Mouse (Mus musculus): Measurements from ENCODE around the gene Hist1h2ah. TPM values are rescaled to one million over a fixed set of nuclear protein-coding genes. Genes with fewer than 3 reads are reported as not detected.
A peak's percentile ranks its signal among the peaks of the same experiment; 100 is the strongest.

The Hist1h2ah gene
- polyA plus RNA-seq, 2 experiments: 8.7 to 12.0 TPM

GRCm38 (mm10) chr13:22051523-22051859, 16.1 kb upstream of the Hist1h2ah start:
- H3K27me3 ChIP-seq (ENCODE audit: control insufficient read depth, insufficient read depth, low read length): no peaks in the 10 kb centered on the region; the same call in 1 of the 2 replicates
- ATAC-seq (ENCODE audit: insufficient read depth) (no peak), DNase-seq (ENCODE audit: low read depth in 3 of 3, low spot score in 3 of 3) (no peak)
- H3K4me1 ChIP-seq (replicated peaks; ENCODE audit: control insufficient read depth in 2 of 2, insufficient read depth in 2 of 2, low read length in 1 of 2): peaks cover 4 to 16% of the 10 kb centered on the region in 2 experiments; a peak in 3 of 4 replicates
- TF ChIP-seq EP300 (IDR thresholded peaks at IDR 0.05; ENCODE audit: low read depth): no peak
- TF ChIP-seq CTCF (IDR thresholded peaks at IDR 0.05; ENCODE audit: low read depth): no peak
- H3K4me2 ChIP-seq (ENCODE audit: low read depth): peak overlapping the region; percentile 84
- H3K9me3 ChIP-seq (ENCODE audit: control insufficient read depth, low read length): no peaks in the 10 kb centered on the region
- H3K36me3 ChIP-seq (replicated peaks; ENCODE audit: control insufficient read depth, insufficient read depth, low read depth): no peaks in the 10 kb centered on the region
- H3K4me3 ChIP-seq (ENCODE audit: insufficient read depth in 1 of 2, low read depth in 2 of 2, low read length in 2 of 2): peak overlapping the region; percentile 56 to 79
- peak overlapping the region; percentile 69 for H3K9ac ChIP-seq (replicated peaks)
- WGBS (ENCODE audit: insufficient replicate concordance): 7% methylated on average over 5 of the region's 5 CpGs
- H3K27ac ChIP-seq: no peak overlapping the region; the same call in 1 of the 2 replicates

GRCm38 (mm10) chr13:22050591-22051522, 15.5 kb upstream of the Hist1h2ah start:
- H3K27me3 ChIP-seq (ENCODE audit: control insufficient read depth, insufficient read depth, low read length): no peaks in the 10 kb centered on the region
- TF ChIP-seq EP300 (IDR thresholded peaks at IDR 0.05; ENCODE audit: low read depth) (no peak), CTCF (IDR thresholded peaks at IDR 0.05; ENCODE audit: low read depth) (peak; percentile 97)
- peak overlapping the region; percentile 56 to 79 for H3K4me3 ChIP-seq (ENCODE audit: insufficient read depth in 1 of 2, low read depth in 2 of 2, low read length in 2 of 2)
- ATAC-seq (ENCODE audit: insufficient read depth) (peak; percentile 96), DNase-seq (ENCODE audit: low read depth in 3 of 3, low spot score in 3 of 3) (peak; percentile 80 to 85 (median 80))
- H3K4me2 ChIP-seq (ENCODE audit: low read depth): peak overlapping the region; percentile 84
- H3K9ac ChIP-seq (replicated peaks): peak overlapping the region; percentile 69
- no peaks in the 10 kb centered on the region for H3K9me3 ChIP-seq (ENCODE audit: control insufficient read depth, low read length)
- peak overlapping the region; percentile 50 for H3K27ac ChIP-seq
- H3K4me1 ChIP-seq (replicated peaks; ENCODE audit: control insufficient read depth in 2 of 2, insufficient read depth in 2 of 2, low read length in 1 of 2): peaks cover 4 to 16% of the 10 kb centered on the region in 2 experiments; a peak in 3 of 4 replicates
- no peaks in the 10 kb centered on the region for H3K36me3 ChIP-seq (replicated peaks; ENCODE audit: control insufficient read depth, insufficient read depth, low read depth)
- under 1% methylated on average over 52 of the region's 52 CpGs for WGBS (ENCODE audit: insufficient replicate concordance)

GRCm38 (mm10) chr13:22049737-22050440, 14.5 kb upstream of the Hist1h2ah start:
- Histone ChIP-seq H3K4me3 (ENCODE audit: insufficient read depth in 1 of 2, low read depth in 2 of 2, low read length in 2 of 2) (peak overlapping the region; percentile 56 to 79), H3K36me3 (replicated peaks; ENCODE audit: control insufficient read depth, insufficient read depth, low read depth) (no peaks in the 10 kb centered on the region), H3K9ac (replicated peaks) (peak overlapping the region; percentile 69), H3K4me1 (replicated peaks; ENCODE audit: control insufficient read depth in 2 of 2, insufficient read depth in 2 of 2, low read length in 1 of 2) (peaks cover 5 to 24% of the 10 kb centered on the region in 2 experiments; a peak in 3 of 4 replicates), H3K27me3 (ENCODE audit: control insufficient read depth, insufficient read depth, low read length) (no peaks in the 10 kb centered on the region), H3K27ac (peak overlapping the region; percentile 19), H3K9me3 (ENCODE audit: control insufficient read depth, low read length) (no peaks in the 10 kb centered on the region), H3K4me2 (ENCODE audit: low read depth) (peak overlapping the region; percentile 84)
- under 1% methylated on average over 14 of the region's 14 CpGs for WGBS (ENCODE audit: insufficient replicate concordance)
- DNase-seq (ENCODE audit: low read depth in 3 of 3, low spot score in 3 of 3) (peak in 1 of 3 experiments; percentile 45), ATAC-seq (ENCODE audit: insufficient read depth) (no peak)
- TF ChIP-seq CTCF (IDR thresholded peaks at IDR 0.05; ENCODE audit: low read depth): no peak
- TF ChIP-seq EP300 (IDR thresholded peaks at IDR 0.05; ENCODE audit: low read depth): no peak

GRCm38 (mm10) chr13:22049041-22049440, 13.7 kb upstream of the Hist1h2ah start:
- ATAC-seq (ENCODE audit: insufficient read depth) (no peak), DNase-seq (ENCODE audit: low read depth in 3 of 3, low spot score in 3 of 3) (no peak)
- TF ChIP-seq EP300 (IDR thresholded peaks at IDR 0.05; ENCODE audit: low read depth) (no peak), CTCF (IDR thresholded peaks at IDR 0.05; ENCODE audit: low read depth) (no peak)
- no peaks in the 10 kb centered on the region for H3K9me3 ChIP-seq (ENCODE audit: control insufficient read depth, low read length)
- H3K36me3 ChIP-seq (replicated peaks; ENCODE audit: control insufficient read depth, insufficient read depth, low read depth): no peaks in the 10 kb centered on the region
- H3K4me1 ChIP-seq (replicated peaks; ENCODE audit: control insufficient read depth in 2 of 2, insufficient read depth in 2 of 2, low read length in 1 of 2): peaks cover 11 to 28% of the 10 kb centered on the region in 2 experiments
- H3K9ac ChIP-seq (replicated peaks): no peak overlapping the region
- no peak overlapping the region for H3K4me3 ChIP-seq (ENCODE audit: insufficient read depth in 1 of 2, low read depth in 2 of 2, low read length in 2 of 2)
- WGBS (ENCODE audit: insufficient replicate concordance): 76% methylated on average over 2 of the region's 2 CpGs
- H3K27ac ChIP-seq: no peak overlapping the region
- H3K4me2 ChIP-seq (ENCODE audit: low read depth): peak overlapping the region; percentile 7; the same call in 1 of the 2 replicates
- no peaks in the 10 kb centered on the region for H3K27me3 ChIP-seq (ENCODE audit: control insufficient read depth, insufficient read depth, low read length)

All from liver, embryonic 14.5 days (tissue).